Mouse (Mus musculus) stomach, embryonic 14.5 days (tissue): ENCODE data around the gene Tmem50a. TPM values are rescaled to one million over a fixed set of nuclear protein-coding genes. Genes with fewer than 3 reads are reported as not detected.

Experiments
- polyA plus RNA-seq: library from polyadenylated mRNA; unstranded; fragments of >200 nt; fragmentation: Nextera tagmentation; extraction: Ambion mirVana; gene quantifications from 2 replicates; pipeline ENCODE4 v1.2.1, GENCODE M21; 2014

The Tmem50a gene
- polyA plus RNA-seq, 1 experiment from 2014 or later = 186 TPM

Other genes starting within 250 kb of the Tmem50a start
- 1.7 and 2.5 TPM in 2 replicates for gene Man1c1, start 210.7 kb downstream of the Tmem50a start, polyA plus RNA-seq
- gene Ldlrap1, start 147.0 kb downstream of the Tmem50a start, polyA plus RNA-seq = 18.9 and 20.3 TPM in 2 replicates
- gene Maco1, start 61.7 kb downstream of the Tmem50a start, polyA plus RNA-seq = 46.1 and 48.4 TPM in 2 replicates
- gene Rhd, start 50.5 kb downstream of the Tmem50a start, polyA plus RNA-seq = 1.2 and 1.6 TPM in 2 replicates
- 506 and 565 TPM in 2 replicates for gene Rsrp1, start 8.6 kb upstream of the Tmem50a start, polyA plus RNA-seq
- 67.7 and 71.7 TPM in 2 replicates for gene Syf2, start 15.9 kb upstream of the Tmem50a start, polyA plus RNA-seq
- gene Runx3, start 205.6 kb upstream of the Tmem50a start, polyA plus RNA-seq = 0.14 and 0.21 TPM in 2 replicates